Mouse (Mus musculus): ENCODE results near the gene Cenpp. TPM values are rescaled to one million over a fixed set of nuclear protein-coding genes. Genes with fewer than 3 reads are reported as not detected.

Cenpp gene
- polyA plus RNA-seq, 1 experiment from 2014 or later, result 7.0 TPM

GRCm38 (mm10) chr13:49467585-49467984, 185.0 kb downstream of the Cenpp start:
- no peaks in the 10 kb centered on the region for H3K9me3 ChIP-seq
- H3K4me1 ChIP-seq (replicated peaks), result no peaks in the 10 kb centered on the region; the same call in 1 of the 2 replicates
- WGBS, result 75% methylated on average over 2 of the region's 2 CpGs
- no peak for ATAC-seq (ENCODE audit: low FRiP score)
- H3K36me3 ChIP-seq, result peaks cover 30% of the 10 kb centered on the region
- H3K9ac ChIP-seq, result no peak overlapping the region
- H3K4me2 ChIP-seq, result no peak overlapping the region
- H3K27me3 ChIP-seq, result no peaks in the 10 kb centered on the region
- H3K27ac ChIP-seq, result no peak overlapping the region
- no peak overlapping the region for H3K4me3 ChIP-seq

- Histone ChIP-seq H3K4me3 (no peak overlapping the region), H3K9me3 (no peaks in the 10 kb centered on the region), H3K36me3 (peaks cover 41% of the 10 kb centered on the region), H3K27ac (peak overlapping the region; percentile 44; the same call in 1 of the 2 replicates), H3K4me1 (replicated peaks) (no peaks in the 10 kb centered on the region; the same call in 1 of the 2 replicates), H3K27me3 (no peaks in the 10 kb centered on the region), H3K9ac (no peak overlapping the region), H3K4me2 (no peak overlapping the region)
- WGBS, result 79% methylated on average over 11 of the region's 11 CpGs
- ATAC-seq (ENCODE audit: low FRiP score), result no peak
Measured at GRCm38 (mm10) chr13:49466393-49467075, 186.1 kb downstream of the Cenpp start.

GRCm38 (mm10) chr13:49465875-49466274, 186.7 kb downstream of the Cenpp start:
- no peak overlapping the region for H3K27ac ChIP-seq
- H3K9ac ChIP-seq, result no peak overlapping the region
- no peak overlapping the region for H3K4me2 ChIP-seq
- H3K4me3 ChIP-seq, result no peak overlapping the region
- ATAC-seq (ENCODE audit: low FRiP score), result no peak
- no peaks in the 10 kb centered on the region for H3K27me3 ChIP-seq
- WGBS, result 95% methylated on average over 4 of the region's 4 CpGs
- no peaks in the 10 kb centered on the region; the same call in 1 of the 2 replicates for H3K4me1 ChIP-seq (replicated peaks)
- H3K36me3 ChIP-seq, result peaks cover 47% of the 10 kb centered on the region
- no peaks in the 10 kb centered on the region for H3K9me3 ChIP-seq

- no peaks in the 10 kb centered on the region for H3K27me3 ChIP-seq
- WGBS, result 99% methylated on average over 2 of the region's 2 CpGs
- no peak overlapping the region for H3K9ac ChIP-seq
- H3K36me3 ChIP-seq, result peaks cover 69% of the 10 kb centered on the region
- no peaks in the 10 kb centered on the region for H3K9me3 ChIP-seq
- H3K4me1 ChIP-seq (replicated peaks), result no peaks in the 10 kb centered on the region; the same call in 1 of the 2 replicates
- ATAC-seq (ENCODE audit: low FRiP score), result no peak
- H3K4me2 ChIP-seq, result no peak overlapping the region
- no peak overlapping the region for H3K4me3 ChIP-seq
- no peak overlapping the region for H3K27ac ChIP-seq
Measured at GRCm38 (mm10) chr13:49462921-49463320, 189.7 kb downstream of the Cenpp start.

GRCm38 (mm10) chr13:49461458-49462132, 191.0 kb downstream of the Cenpp start:
- H3K36me3 ChIP-seq, result peaks cover 73% of the 10 kb centered on the region
- H3K4me1 ChIP-seq (replicated peaks), result no peaks in the 10 kb centered on the region
- no peak overlapping the region for H3K4me2 ChIP-seq
- no peak overlapping the region for H3K9ac ChIP-seq
- WGBS, result 76% methylated on average over 15 of the region's 15 CpGs
- ATAC-seq (ENCODE audit: low FRiP score), result no peak
- no peak overlapping the region for H3K4me3 ChIP-seq
- no peak overlapping the region for H3K27ac ChIP-seq
- no peaks in the 10 kb centered on the region for H3K27me3 ChIP-seq
- no peaks in the 10 kb centered on the region for H3K9me3 ChIP-seq

GRCm38 (mm10) chr13:49460692-49461414, 191.7 kb downstream of the Cenpp start:
- Histone ChIP-seq H3K4me1 (replicated peaks) (no peaks in the 10 kb centered on the region), H3K9me3 (no peaks in the 10 kb centered on the region), H3K4me2 (no peak overlapping the region), H3K27me3 (no peaks in the 10 kb centered on the region), H3K27ac (no peak overlapping the region), H3K9ac (no peak overlapping the region), H3K4me3 (no peak overlapping the region), H3K36me3 (peaks cover 73% of the 10 kb centered on the region)
- 81% methylated on average over 5 of the region's 5 CpGs for WGBS
- no peak for ATAC-seq (ENCODE audit: low FRiP score)

- WGBS, result 92% methylated on average over 4 of the region's 4 CpGs
- no peak for ATAC-seq (ENCODE audit: low FRiP score)
Measured at GRCm38 (mm10) chr13:49460276-49460675, 192.3 kb downstream of the Cenpp start.

GRCm38 (mm10) chr13:49449318-49449749, 203.3 kb downstream of the Cenpp start:
- H3K9me3 ChIP-seq, result no peaks in the 10 kb centered on the region
- no peaks in the 10 kb centered on the region for H3K27me3 ChIP-seq
- no peak overlapping the region for H3K9ac ChIP-seq
- peak; percentile 85 for ATAC-seq (ENCODE audit: low FRiP score)
- H3K4me1 ChIP-seq (replicated peaks), result no peaks in the 10 kb centered on the region
- no peak overlapping the region for H3K4me2 ChIP-seq
- H3K4me3 ChIP-seq, result no peak overlapping the region
- H3K36me3 ChIP-seq, result peaks cover 59% of the 10 kb centered on the region
- no peak overlapping the region for H3K27ac ChIP-seq
- 48% methylated on average over 5 of the region's 5 CpGs for WGBS

More at GRCm38 (mm10) chr13:49460276-49460675, 192.3 kb downstream of the Cenpp start:
- H3K4me1 ChIP-seq (replicated peaks), result no peaks in the 10 kb centered on the region
- no peaks in the 10 kb centered on the region for H3K9me3 ChIP-seq
- H3K36me3 ChIP-seq, result peaks cover 69% of the 10 kb centered on the region
- H3K27ac ChIP-seq, result no peak overlapping the region; the same call in 1 of the 2 replicates
- H3K4me2 ChIP-seq, result no peak overlapping the region
- no peak overlapping the region for H3K9ac ChIP-seq
- H3K4me3 ChIP-seq, result no peak overlapping the region
- no peaks in the 10 kb centered on the region for H3K27me3 ChIP-seq

GRCm38 (mm10) chr13:49444451-49444850, 208.1 kb downstream of the Cenpp start:
- no peak for ATAC-seq (ENCODE audit: low FRiP score)
- no peak overlapping the region for H3K9ac ChIP-seq
- no peaks in the 10 kb centered on the region for H3K4me1 ChIP-seq (replicated peaks)
- H3K27me3 ChIP-seq, result no peaks in the 10 kb centered on the region
- 96% methylated on average over 6 of the region's 6 CpGs for WGBS
- no peak overlapping the region for H3K4me3 ChIP-seq
- no peaks in the 10 kb centered on the region for H3K9me3 ChIP-seq
- no peak overlapping the region for H3K4me2 ChIP-seq
- H3K27ac ChIP-seq, result no peak overlapping the region
- H3K36me3 ChIP-seq, result peaks cover 49% of the 10 kb centered on the region

- Histone ChIP-seq H3K4me2 (no peak overlapping the region), H3K4me1 (replicated peaks) (no peaks in the 10 kb centered on the region), H3K36me3 (peaks cover 70% of the 10 kb centered on the region), H3K27ac (no peak overlapping the region), H3K9ac (no peak overlapping the region), H3K27me3 (no peaks in the 10 kb centered on the region), H3K9me3 (no peaks in the 10 kb centered on the region), H3K4me3 (no peak overlapping the region)
- 77% methylated on average over 4 of the region's 4 CpGs for WGBS
- no peak for ATAC-seq (ENCODE audit: low FRiP score)
Measured at GRCm38 (mm10) chr13:49436170-49436569, 216.4 kb downstream of the Cenpp start.

GRCm38 (mm10) chr13:49435745-49436144, 216.8 kb downstream of the Cenpp start:
- H3K27me3 ChIP-seq, result no peaks in the 10 kb centered on the region
- no peak for ATAC-seq (ENCODE audit: low FRiP score)
- peaks cover 69% of the 10 kb centered on the region for H3K36me3 ChIP-seq
- H3K4me3 ChIP-seq, result no peak overlapping the region
- H3K4me2 ChIP-seq, result no peak overlapping the region
- no peaks in the 10 kb centered on the region for H3K4me1 ChIP-seq (replicated peaks)
- H3K27ac ChIP-seq, result no peak overlapping the region
- WGBS, result 92% methylated on average over 1 of the region's 1 CpGs
- H3K9me3 ChIP-seq, result no peaks in the 10 kb centered on the region
- H3K9ac ChIP-seq, result no peak overlapping the region

GRCm38 (mm10) chr13:49433268-49434029, 219.1 kb downstream of the Cenpp start:
- no peak overlapping the region for H3K4me2 ChIP-seq
- peaks cover 65% of the 10 kb centered on the region for H3K36me3 ChIP-seq
- no peaks in the 10 kb centered on the region for H3K27me3 ChIP-seq
- ATAC-seq (ENCODE audit: low FRiP score), result no peak
- H3K4me1 ChIP-seq (replicated peaks), result peaks cover 2% of the 10 kb centered on the region
- no peaks in the 10 kb centered on the region for H3K9me3 ChIP-seq
- no peak overlapping the region for H3K9ac ChIP-seq
- 97% methylated on average over 2 of the region's 2 CpGs for WGBS
- no peak overlapping the region for H3K27ac ChIP-seq
- H3K4me3 ChIP-seq, result no peak overlapping the region

All from hindbrain, embryonic 13.5 days (tissue).